Mouse (Mus musculus): ENCODE measurements at regions not wholly inside any gene's neighbourhood (a gene's known extent, or its start where the extent isn't known, plus 50 kb on each side); places are given as distances from the start of the nearest gene placed in this dataset.

- Histone ChIP-seq H3K27me3 (ENCODE audit: control insufficient read depth, insufficient read depth, insufficient read length) (no peaks in the 10 kb centered on the region), H3K79me3 (ENCODE audit: low read depth) (no peaks in the 10 kb centered on the region), H3ac (ENCODE audit: control insufficient read depth, insufficient read length, low read depth) (no peak overlapping the region), H3K36me3 (ENCODE audit: control insufficient read depth, insufficient read depth) (no peaks in the 10 kb centered on the region), H3K79me2 (ENCODE audit: control insufficient read depth, insufficient read depth) (no peaks in the 10 kb centered on the region), H3K4me3 (ENCODE audit: insufficient read depth, poor library complexity, severe bottlenecking) (no peak overlapping the region)
- TF ChIP-seq MYOD1 (IDR thresholded peaks at IDR 0.05; ENCODE audit: control insufficient read depth, insufficient read length, low read depth), result no peak
- no peak for TF ChIP-seq FOSL1 (IDR thresholded peaks at IDR 0.05; ENCODE audit: insufficient read depth, low read length, poor library complexity, severe bottlenecking)
- no peak for TF ChIP-seq MAX (IDR thresholded peaks at IDR 0.05)
- TF ChIP-seq USF1 (IDR thresholded peaks at IDR 0.05; ENCODE audit: low read depth), result no peak
- TF ChIP-seq MYOG (IDR thresholded peaks at IDR 0.05; ENCODE audit: control insufficient read depth, extremely low read depth, insufficient read length), result no peak
- TF ChIP-seq CEBPB (IDR thresholded peaks at IDR 0.05; ENCODE audit: low read depth), result no peak
These were observed 545.2 kb downstream of the Rnf144a start for GRCm38 (mm10) chr12:25869846-25870245.

GRCm38 (mm10) chr12:25865063-25865462 is 550.0 kb downstream of the Rnf144a start:
- Histone ChIP-seq H3K27me3 (ENCODE audit: control insufficient read depth, insufficient read depth, insufficient read length) (no peaks in the 10 kb centered on the region), H3K36me3 (ENCODE audit: control insufficient read depth, insufficient read depth) (no peaks in the 10 kb centered on the region), H3K79me2 (ENCODE audit: control insufficient read depth, insufficient read depth) (no peaks in the 10 kb centered on the region), H3ac (ENCODE audit: control insufficient read depth, insufficient read length, low read depth) (no peak overlapping the region), H3K79me3 (ENCODE audit: low read depth) (no peaks in the 10 kb centered on the region), H3K4me3 (ENCODE audit: insufficient read depth, poor library complexity, severe bottlenecking) (no peak overlapping the region)
- TF ChIP-seq MYOG (IDR thresholded peaks at IDR 0.05; ENCODE audit: control insufficient read depth, extremely low read depth, insufficient read length) (no peak), MYOD1 (IDR thresholded peaks at IDR 0.05; ENCODE audit: control insufficient read depth, insufficient read length, low read depth) (no peak), FOSL1 (IDR thresholded peaks at IDR 0.05; ENCODE audit: insufficient read depth, low read length, poor library complexity, severe bottlenecking) (no peak), USF1 (IDR thresholded peaks at IDR 0.05; ENCODE audit: low read depth) (no peak), MAX (IDR thresholded peaks at IDR 0.05) (no peak), CEBPB (IDR thresholded peaks at IDR 0.05; ENCODE audit: low read depth) (no peak), CTCF (IDR thresholded peaks at IDR 0.05; ENCODE audit: control insufficient read depth, insufficient read depth, insufficient read length) (no peak)

GRCm38 (mm10) chr12:25864113-25864852 is 550.8 kb downstream of the Rnf144a start:
- no peak overlapping the region for H3K4me3 ChIP-seq (ENCODE audit: insufficient read depth, poor library complexity, severe bottlenecking)
- TF ChIP-seq USF1 (IDR thresholded peaks at IDR 0.05; ENCODE audit: low read depth) (no peak), CTCF (IDR thresholded peaks at IDR 0.05; ENCODE audit: control insufficient read depth, insufficient read depth, insufficient read length) (no peak), MYOD1 (IDR thresholded peaks at IDR 0.05; ENCODE audit: control insufficient read depth, insufficient read length, low read depth) (no peak), CEBPB (IDR thresholded peaks at IDR 0.05; ENCODE audit: low read depth) (no peak), FOSL1 (IDR thresholded peaks at IDR 0.05; ENCODE audit: insufficient read depth, low read length, poor library complexity, severe bottlenecking) (no peak), MAX (IDR thresholded peaks at IDR 0.05) (no peak), MYOG (IDR thresholded peaks at IDR 0.05; ENCODE audit: control insufficient read depth, extremely low read depth, insufficient read length) (no peak)

GRCm38 (mm10) chr12:25861100-25861499 is 554.0 kb downstream of the Rnf144a start:
- Histone ChIP-seq H3ac (ENCODE audit: control insufficient read depth, insufficient read length, low read depth) (no peak overlapping the region), H3K79me3 (ENCODE audit: low read depth) (no peaks in the 10 kb centered on the region), H3K79me2 (ENCODE audit: control insufficient read depth, insufficient read depth) (no peaks in the 10 kb centered on the region), H3K4me3 (ENCODE audit: insufficient read depth, poor library complexity, severe bottlenecking) (no peak overlapping the region), H3K36me3 (ENCODE audit: control insufficient read depth, insufficient read depth) (no peaks in the 10 kb centered on the region), H3K27me3 (ENCODE audit: control insufficient read depth, insufficient read depth, insufficient read length) (no peaks in the 10 kb centered on the region)
- no peak for TF ChIP-seq CTCF (IDR thresholded peaks at IDR 0.05; ENCODE audit: control insufficient read depth, insufficient read depth, insufficient read length)
- no peak for TF ChIP-seq MYOD1 (IDR thresholded peaks at IDR 0.05; ENCODE audit: control insufficient read depth, insufficient read length, low read depth)
- TF ChIP-seq MAX (IDR thresholded peaks at IDR 0.05), result no peak
- TF ChIP-seq USF1 (IDR thresholded peaks at IDR 0.05; ENCODE audit: low read depth), result no peak
- no peak for TF ChIP-seq MYOG (IDR thresholded peaks at IDR 0.05; ENCODE audit: control insufficient read depth, extremely low read depth, insufficient read length)
- no peak for TF ChIP-seq CEBPB (IDR thresholded peaks at IDR 0.05; ENCODE audit: low read depth)
- no peak for TF ChIP-seq FOSL1 (IDR thresholded peaks at IDR 0.05; ENCODE audit: insufficient read depth, low read length, poor library complexity, severe bottlenecking)

More at GRCm38 (mm10) chr12:25864113-25864852, 550.8 kb downstream of the Rnf144a start:
- H3ac ChIP-seq (ENCODE audit: control insufficient read depth, insufficient read length, low read depth), result no peak overlapping the region
- no peaks in the 10 kb centered on the region for H3K79me3 ChIP-seq (ENCODE audit: low read depth)
- H3K27me3 ChIP-seq (ENCODE audit: control insufficient read depth, insufficient read depth, insufficient read length), result no peaks in the 10 kb centered on the region
- no peaks in the 10 kb centered on the region for H3K36me3 ChIP-seq (ENCODE audit: control insufficient read depth, insufficient read depth)
- no peaks in the 10 kb centered on the region for H3K79me2 ChIP-seq (ENCODE audit: control insufficient read depth, insufficient read depth)

GRCm38 (mm10) chr12:25858397-25858796 is 556.7 kb downstream of the Rnf144a start:
- no peak overlapping the region for H3ac ChIP-seq (ENCODE audit: control insufficient read depth, insufficient read length, low read depth)
- no peak overlapping the region for H3K4me3 ChIP-seq (ENCODE audit: insufficient read depth, poor library complexity, severe bottlenecking)
- no peaks in the 10 kb centered on the region for H3K79me2 ChIP-seq (ENCODE audit: control insufficient read depth, insufficient read depth)
- H3K79me3 ChIP-seq (ENCODE audit: low read depth), result no peaks in the 10 kb centered on the region
- TF ChIP-seq MAX (IDR thresholded peaks at IDR 0.05) (no peak), CEBPB (IDR thresholded peaks at IDR 0.05; ENCODE audit: low read depth) (no peak), FOSL1 (IDR thresholded peaks at IDR 0.05; ENCODE audit: insufficient read depth, low read length, poor library complexity, severe bottlenecking) (no peak), CTCF (IDR thresholded peaks at IDR 0.05; ENCODE audit: control insufficient read depth, insufficient read depth, insufficient read length) (no peak), USF1 (IDR thresholded peaks at IDR 0.05; ENCODE audit: low read depth) (no peak), MYOD1 (IDR thresholded peaks at IDR 0.05; ENCODE audit: control insufficient read depth, insufficient read length, low read depth) (no peak), MYOG (IDR thresholded peaks at IDR 0.05; ENCODE audit: control insufficient read depth, extremely low read depth, insufficient read length) (no peak)
- no peaks in the 10 kb centered on the region for H3K27me3 ChIP-seq (ENCODE audit: control insufficient read depth, insufficient read depth, insufficient read length)
- H3K36me3 ChIP-seq (ENCODE audit: control insufficient read depth, insufficient read depth), result no peaks in the 10 kb centered on the region
